Mouse (Mus musculus) MEL (cell line): ENCODE results near the gene Rab23. TPM values are rescaled to one million over a fixed set of nuclear protein-coding genes. Genes with fewer than 3 reads are reported as not detected.

ENCODE experiments used
- DNase-seq: peaks from one replicate; pipeline ENCODE4 v3.0.0; 2011; ENCODE audit warnings: low read depth, low spot score
- H3K27ac ChIP-seq: 2 replicates; pipeline ENCODE4 v1.5.1; 2012; ENCODE audit warnings: low read depth, mild to moderate bottlenecking, control low read depth, low read length, moderate library complexity; ENCODE audit not compliant: control insufficient read depth
- H3K27me3 ChIP-seq, 2 experiments: fragments of 150-350 bp in 1 of 2; sonication (generic) in 1 of 2; 2 replicates each; pipeline ENCODE4 v1.6.1; 2012; ENCODE audit warnings: low read length in 2 of 2, mild to moderate bottlenecking in 2 of 2, improper control_type of control experiment in 1 of 2, moderate library complexity in 1 of 2; ENCODE audit not compliant: insufficient read depth in 2 of 2, control insufficient read depth in 1 of 2
- H3K36me3 ChIP-seq, 2 experiments: 2 replicates each; pipeline ENCODE4 v1.6.1; 2012 to 2014; ENCODE audit warnings: low read length in 2 of 2, improper control_type of control experiment in 1 of 2, inconsistent platforms in 1 of 2, mild to moderate bottlenecking in 1 of 2; ENCODE audit not compliant: insufficient read depth in 2 of 2, control insufficient read depth in 1 of 2
- H3K4me1 ChIP-seq, 2 experiments: fragments of 150-350 bp in 1 of 2; sonication (generic) in 1 of 2; 2 replicates each; pipeline ENCODE4 v1.6.1; 2012; ENCODE audit warnings: low read length in 2 of 2, improper control_type of control experiment in 1 of 2, mild to moderate bottlenecking in 1 of 2; ENCODE audit not compliant: insufficient read depth in 2 of 2, control insufficient read depth in 1 of 2
- H3K4me3 ChIP-seq, 2 experiments: fragments of 150-350 bp in 1 of 2; sonication (generic) in 1 of 2; 2 replicates each; pipeline ENCODE4 v1.5.1; 2012; ENCODE audit warnings: low read depth in 2 of 2, low read length in 2 of 2, mild to moderate bottlenecking in 2 of 2, moderate library complexity in 2 of 2, control low read depth in 1 of 2, improper control_type of control experiment in 1 of 2; ENCODE audit not compliant: control insufficient read depth in 1 of 2, insufficient read depth in 1 of 2
- H3K79me2 ChIP-seq: 2 replicates; pipeline ENCODE4 v1.6.1; 2012; ENCODE audit warnings: mild to moderate bottlenecking, low read length, moderate library complexity; ENCODE audit not compliant: control insufficient read depth, poor library complexity, insufficient read depth
- H3K9ac ChIP-seq: 2 replicates; pipeline ENCODE4 v1.6.1; 2012; ENCODE audit warnings: low read depth, mild to moderate bottlenecking, control low read depth, low read length, moderate library complexity; ENCODE audit not compliant: control insufficient read depth, poor library complexity, severe bottlenecking
- H3K9me3 ChIP-seq: fragments of 150-350 bp; sonication (generic); replicated peaks from 2 replicates; pipeline ENCODE4 v1.6.1; 2012; ENCODE audit warnings: mild to moderate bottlenecking, low read length, improper control_type of control experiment, moderate library complexity; ENCODE audit not compliant: insufficient read depth
- BHLHE40 ChIP-seq: IDR thresholded peaks from 2 replicates; pipeline ENCODE4 v1.6.1; 2012; ENCODE audit warnings: low read depth, mild to moderate bottlenecking, inconsistent platforms, low read length, improper control_type of control experiment, borderline replicate concordance
- CHD1 ChIP-seq: IDR thresholded peaks from 2 replicates; pipeline ENCODE4 v1.6.1; 2012; ENCODE audit warnings: low read depth, mild to moderate bottlenecking, inconsistent platforms, low read length, improper control_type of control experiment
- CHD2 ChIP-seq: IDR thresholded peaks from 2 replicates; pipeline ENCODE4 v1.6.1; 2011; ENCODE audit warnings: low read length, improper control_type of control experiment
- CTCF ChIP-seq, 3 experiments: IDR thresholded peaks in 2 of 3; conservative IDR thresholded peaks in 1 of 3; 2 replicates each; pipeline ENCODE4 v1.5.1; 2011 to 2012; ENCODE audit warnings: low read length in 3 of 3, low read depth in 2 of 3, mild to moderate bottlenecking in 2 of 3, improper control_type of control experiment in 1 of 3, inconsistent platforms in 1 of 3, mixed read lengths in 1 of 3, moderate library complexity in 1 of 3; ENCODE audit not compliant: control insufficient read depth in 1 of 3, insufficient read depth in 1 of 3, poor library complexity in 1 of 3, severe bottlenecking in 1 of 3
- EP300 ChIP-seq, 2 experiments: IDR thresholded peaks; 2 replicates each; pipeline ENCODE4 v1.6.1; 2011; ENCODE audit warnings: improper control_type of control experiment in 2 of 2, low read length in 2 of 2, low read depth in 1 of 2, mild to moderate bottlenecking in 1 of 2
- ETS1 ChIP-seq: IDR thresholded peaks from 2 replicates; pipeline ENCODE4 v1.6.1; 2012; ENCODE audit warnings: low read depth, mild to moderate bottlenecking, inconsistent platforms, low read length, improper control_type of control experiment, moderate library complexity
- GABPA ChIP-seq: IDR thresholded peaks from 2 replicates; pipeline ENCODE4 v1.6.1; 2012; ENCODE audit warnings: low read depth, mild to moderate bottlenecking, inconsistent platforms, low read length, improper control_type of control experiment, moderate library complexity
- GATA1 ChIP-seq: IDR thresholded peaks from 2 replicates; pipeline ENCODE4 v1.6.1; 2011; ENCODE audit warnings: low read depth, low read length, improper control_type of control experiment
- HCFC1 ChIP-seq: IDR thresholded peaks from 2 replicates; pipeline ENCODE4 v1.6.1; 2012; ENCODE audit warnings: low read depth, mild to moderate bottlenecking, inconsistent platforms, low read length, improper control_type of control experiment, moderate library complexity
- JUND ChIP-seq: IDR thresholded peaks from 2 replicates; pipeline ENCODE4 v1.6.1; 2011; ENCODE audit warnings: low read depth, mild to moderate bottlenecking, improper control_type of control experiment, low read length
- KAT2A ChIP-seq: conservative IDR thresholded peaks from 2 replicates; pipeline ENCODE4 v1.6.1; 2012; ENCODE audit warnings: low read depth, low read length, improper control_type of control experiment, inconsistent platforms
- MAFK ChIP-seq: IDR thresholded peaks from 2 replicates; pipeline ENCODE4 v1.6.1; 2011; ENCODE audit warnings: low read depth, mild to moderate bottlenecking, low read length, improper control_type of control experiment, borderline replicate concordance
- MAX ChIP-seq: IDR thresholded peaks from 2 replicates; pipeline ENCODE4 v1.6.1; 2011; ENCODE audit warnings: low read length, improper control_type of control experiment
- MEF2A ChIP-seq: IDR thresholded peaks from 2 replicates; pipeline ENCODE4 v1.6.1; 2014; ENCODE audit warnings: low read depth, mild to moderate bottlenecking, inconsistent platforms, low read length, improper control_type of control experiment; ENCODE audit not compliant: poor library complexity, insufficient replicate concordance, severe bottlenecking; ENCODE audit errors: extremely low read depth
- MXI1 ChIP-seq: IDR thresholded peaks from 2 replicates; pipeline ENCODE4 v1.6.1; 2011; ENCODE audit warnings: mild to moderate bottlenecking, low read depth, low read length, improper control_type of control experiment
- NRF1 ChIP-seq: IDR thresholded peaks from 2 replicates; pipeline ENCODE4 v1.6.1; 2014; ENCODE audit warnings: low read depth, mild to moderate bottlenecking, inconsistent platforms, low read length, improper control_type of control experiment, moderate library complexity; ENCODE audit not compliant: poor library complexity, insufficient read depth, severe bottlenecking
- POLR2AphosphoS5 ChIP-seq: IDR thresholded peaks from 2 replicates; pipeline ENCODE4 v1.6.1; 2012; ENCODE audit warnings: low read depth, borderline replicate concordance, mild to moderate bottlenecking, inconsistent platforms, low read length, moderate library complexity, mixed read lengths
- RAD21 ChIP-seq: IDR thresholded peaks from 2 replicates; pipeline ENCODE4 v1.6.1; 2011; ENCODE audit warnings: mild to moderate bottlenecking, low read depth, low read length, improper control_type of control experiment
- SIN3A ChIP-seq: IDR thresholded peaks from 2 replicates; pipeline ENCODE4 v1.6.1; 2012; ENCODE audit warnings: low read length, improper control_type of control experiment, inconsistent platforms
- SMC3 ChIP-seq: IDR thresholded peaks from 2 replicates; pipeline ENCODE4 v1.6.1; 2011; ENCODE audit warnings: low read depth, low read length, improper control_type of control experiment
- UBTF ChIP-seq: IDR thresholded peaks from 2 replicates; pipeline ENCODE4 v1.6.1; 2012; ENCODE audit warnings: low read depth, mild to moderate bottlenecking, inconsistent platforms, low read length, improper control_type of control experiment, moderate library complexity, borderline replicate concordance; ENCODE audit not compliant: insufficient read depth
- ZC3H11A ChIP-seq: IDR thresholded peaks from 2 replicates; pipeline ENCODE4 v1.6.1; 2012; ENCODE audit warnings: low read depth, mild to moderate bottlenecking, inconsistent platforms, low read length, improper control_type of control experiment
- ZKSCAN1 ChIP-seq: IDR thresholded peaks from 2 replicates; pipeline ENCODE4 v1.6.1; 2012; ENCODE audit warnings: low read depth, mild to moderate bottlenecking, inconsistent platforms, low read length, improper control_type of control experiment, moderate library complexity
- ZNF384 ChIP-seq: IDR thresholded peaks from 2 replicates; pipeline ENCODE4 v1.6.1; 2012; ENCODE audit warnings: low read depth, mild to moderate bottlenecking, inconsistent platforms, low read length, improper control_type of control experiment
- polyA plus RNA-seq, 2 experiments: library from polyadenylated mRNA; stranded (reverse) in 1 of 2; unstranded in 1 of 2; fragments of >175 nt in 1 of 2; fragments of >200 nt in 1 of 2; gene quantifications; 2 replicates each; pipeline versions ENCODE4 v1.2.1 to v1.2.4; 2012; ENCODE audit warnings: low replicate concordance in 2 of 2, low read depth in 1 of 2; ENCODE audit not compliant: insufficient read length in 2 of 2, insufficient read depth in 1 of 2, missing spikeins in 1 of 2
- total RNA-seq: library from RNA; depleted of rRNA; stranded (reverse); fragments of 300-350 nt; gene quantifications from 2 replicates; pipeline ENCODE4 v1.2.3, GENCODE M21; 2012

The Rab23 gene
- total and polyA plus RNA-seq, 3 experiments: 3.2 to 9.9 TPM; not detected in 1

GRCm38 (mm10) chr1:33701244-33701643 is 18.4 kb upstream of the Rab23 start:
- H3K4me1 ChIP-seq: no peaks in the 10 kb centered on the region
- no peak for TF ChIP-seq SMC3
- TF ChIP-seq ZKSCAN1: no peak
- no peak for TF ChIP-seq RAD21
- no peak for TF ChIP-seq MXI1
- no peak for TF ChIP-seq UBTF
- TF ChIP-seq POLR2AphosphoS5: no peak
- no peak for TF ChIP-seq GABPA
- no peak for TF ChIP-seq SIN3A
- no peak for TF ChIP-seq MAX
- TF ChIP-seq KAT2A: no peak
- TF ChIP-seq CHD2: no peak
- no peak for TF ChIP-seq GATA1
- no peaks in the 10 kb centered on the region for H3K79me2 ChIP-seq
- no peak overlapping the region for H3K9ac ChIP-seq
- no peaks in the 10 kb centered on the region; a peak in 1 of 4 replicates for H3K27me3 ChIP-seq
- H3K4me3 ChIP-seq: no peak overlapping the region
- no peak for DNase-seq
- no peaks in the 10 kb centered on the region for H3K36me3 ChIP-seq
- H3K9me3 ChIP-seq: no peaks in the 10 kb centered on the region
- H3K27ac ChIP-seq: no peak overlapping the region

DNA sequence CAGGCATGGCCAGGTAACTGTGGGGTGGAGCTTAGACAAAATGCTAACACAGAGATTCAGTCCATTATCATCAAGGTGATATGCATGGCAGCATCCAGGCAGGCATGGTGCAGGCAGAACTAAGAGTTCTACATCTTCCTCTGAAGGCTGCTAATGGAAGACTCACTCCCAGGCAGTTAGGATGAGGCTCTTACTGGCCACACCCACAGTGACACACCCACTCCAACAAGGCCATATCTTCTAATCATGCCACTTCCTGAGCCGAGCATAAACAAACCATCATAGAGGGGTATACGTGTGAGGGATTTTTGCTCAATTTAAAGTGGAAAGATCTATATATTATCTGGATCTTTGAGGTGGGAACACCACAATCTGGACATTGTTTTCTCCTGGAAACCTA is 10.1 kb upstream of the Rab23 start:
- Histone ChIP-seq H3K79me2 (no peaks in the 10 kb centered on the region), H3K4me3 (no peak overlapping the region)
- DNase-seq: peak; percentile 64
- TF ChIP-seq HCFC1: no peak
- peak; percentile 59; the same call in 1 of the 2 replicates for TF ChIP-seq GATA1
- TF ChIP-seq, all 39 proteins: peak for 1
- Histone ChIP-seq H3K4me1 (peaks cover 0 to 13% of the 10 kb centered on the region in 2 experiments; a peak in 2 of 4 replicates), H3K9ac (no peak overlapping the region), H3K27me3 (no peaks in the 10 kb centered on the region), H3K36me3 (peaks cover 0 to 2% of the 10 kb centered on the region in 2 experiments; a peak in 1 of 4 replicates), H3K27ac (no peak overlapping the region), H3K9me3 (no peaks in the 10 kb centered on the region)

DNA sequence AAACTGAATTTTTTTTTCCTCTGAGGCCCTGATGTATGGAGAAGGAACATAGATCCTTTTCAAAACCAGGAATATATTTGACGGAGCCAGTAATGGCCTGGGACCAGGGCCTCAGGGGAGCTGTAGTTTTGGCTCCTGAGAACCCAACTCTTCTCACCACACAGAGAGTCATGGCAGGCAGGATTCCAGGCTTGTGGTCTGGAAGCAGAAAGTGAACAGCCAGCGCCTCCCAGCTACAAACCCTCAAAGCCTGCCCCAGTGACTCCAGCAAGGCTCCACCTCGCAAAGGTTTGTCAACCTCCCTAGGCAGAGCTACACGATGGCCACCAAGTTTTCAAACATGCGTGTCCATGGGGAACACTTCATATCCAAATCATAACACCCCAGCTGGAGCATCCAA is 7.7 kb upstream of the Rab23 start:
- H3K4me3 ChIP-seq: no peak overlapping the region
- H3K79me2 ChIP-seq: no peaks in the 10 kb centered on the region
- peaks cover 0 to 2% of the 10 kb centered on the region in 2 experiments; a peak in 1 of 4 replicates for H3K36me3 ChIP-seq
- H3K9ac ChIP-seq: no peak overlapping the region
- no peak for DNase-seq
- no peak overlapping the region for H3K27ac ChIP-seq
- no peaks in the 10 kb centered on the region for H3K9me3 ChIP-seq
- peaks cover 0 to 1% of the 10 kb centered on the region in 2 experiments; a peak in 1 of 4 replicates for H3K27me3 ChIP-seq
- peaks cover 0 to 13% of the 10 kb centered on the region in 2 experiments; a peak in 2 of 4 replicates for H3K4me1 ChIP-seq
- no peak for TF ChIP-seq ZC3H11A
- no peak for TF ChIP-seq MEF2A
- no peak for TF ChIP-seq EP300 (IDR thresholded peaks at IDR 0.05; ENCODE audit: low read depth in 1 of 2, low read length in 2 of 2)
- no peak for TF ChIP-seq NRF1
- no peak for TF ChIP-seq ETS1
- no peak for TF ChIP-seq JUND
- TF ChIP-seq CTCF (IDR thresholded peaks at IDR 0.05 in 2 of 3, conservative IDR thresholded peaks at IDR 0.05 in 1 of 3; ENCODE audit: control insufficient read depth in 1 of 3, insufficient read depth in 1 of 3, low read depth in 2 of 3, low read length in 3 of 3, poor library complexity in 1 of 3, severe bottlenecking in 1 of 3): no peak
- TF ChIP-seq MAFK: no peak
- no peak for TF ChIP-seq CHD1
- TF ChIP-seq BHLHE40: no peak
- TF ChIP-seq ZKSCAN1: no peak
- TF ChIP-seq ZNF384: no peak
